Mouse (Mus musculus) central nervous system, embryonic 14 days (tissue): Measurements from ENCODE around the gene Zfand2b. TPM values are rescaled to one million over a fixed set of nuclear protein-coding genes. Genes with fewer than 3 reads are reported as not detected.

Experiments
- polyA plus RNA-seq: library from polyadenylated mRNA; depleted of rRNA; stranded (reverse); fragments of >200 nt; gene quantifications from 2 replicates; pipeline ENCODE4 v1.2.3, GENCODE M21; 2012; rRNA removed

Zfand2b gene
- 53.6 and 56.3 TPM in 2 replicates for polyA plus RNA-seq

DNA sequence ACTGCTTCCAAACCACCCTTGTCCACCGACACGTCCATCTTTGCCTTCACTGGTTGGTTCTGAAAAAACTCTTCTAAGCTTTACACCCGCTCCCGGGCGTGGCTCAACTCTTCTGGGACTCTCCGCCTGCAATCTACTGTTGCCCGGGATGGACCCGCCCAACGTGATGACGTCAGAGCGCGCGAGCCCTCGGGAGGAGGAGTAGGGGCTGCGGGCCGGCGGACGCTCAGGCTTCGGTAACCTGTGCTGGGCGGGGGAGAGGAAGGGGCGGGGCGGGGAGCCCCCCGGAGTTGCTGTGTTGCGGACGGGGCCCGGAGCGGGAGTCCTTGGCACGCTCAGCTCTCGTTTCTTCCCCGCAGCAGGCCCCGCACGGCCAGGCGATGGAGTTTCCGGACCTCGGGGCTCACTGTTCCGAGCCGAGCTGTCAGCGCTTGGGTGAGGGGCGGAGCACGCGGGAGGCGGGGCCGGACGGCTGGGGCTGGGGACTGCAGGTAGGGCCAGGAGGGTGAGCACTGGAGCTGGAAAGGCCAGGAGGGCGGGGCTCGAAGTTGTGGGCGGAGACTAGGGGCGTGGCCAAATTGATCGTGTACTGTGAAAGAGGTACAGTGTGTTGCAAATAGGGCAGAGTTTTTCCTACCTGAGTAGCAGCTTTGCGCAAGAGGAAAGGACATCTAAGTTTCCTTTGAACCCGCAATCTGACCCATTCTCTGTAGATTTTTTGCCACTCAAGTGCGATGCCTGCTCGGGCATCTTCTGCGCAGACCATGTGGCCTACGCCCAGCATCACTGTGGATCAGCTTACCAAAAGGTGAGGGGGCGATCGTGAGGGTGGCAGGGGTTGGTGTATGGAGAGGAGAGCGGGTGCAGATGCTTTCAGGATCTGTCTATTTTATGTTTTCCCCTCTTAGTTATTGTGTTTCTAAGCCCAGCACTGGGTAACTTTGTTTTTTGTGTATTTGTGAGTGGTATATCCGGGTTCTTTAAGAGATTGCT lies at the start of gene Zfand2b:
Gene Zfand2b (plus strand): TSS at position 175 of the 993 bp plus-strand sequence.

GRCm38 (mm10) chr1:75124346-75125321 lies 43.8 kb upstream of the Zfand2b start, which contains the start of gene Nhej1:
Gene Nhej1, minus strand, starts transcription at chr1:75125200.

DNA sequence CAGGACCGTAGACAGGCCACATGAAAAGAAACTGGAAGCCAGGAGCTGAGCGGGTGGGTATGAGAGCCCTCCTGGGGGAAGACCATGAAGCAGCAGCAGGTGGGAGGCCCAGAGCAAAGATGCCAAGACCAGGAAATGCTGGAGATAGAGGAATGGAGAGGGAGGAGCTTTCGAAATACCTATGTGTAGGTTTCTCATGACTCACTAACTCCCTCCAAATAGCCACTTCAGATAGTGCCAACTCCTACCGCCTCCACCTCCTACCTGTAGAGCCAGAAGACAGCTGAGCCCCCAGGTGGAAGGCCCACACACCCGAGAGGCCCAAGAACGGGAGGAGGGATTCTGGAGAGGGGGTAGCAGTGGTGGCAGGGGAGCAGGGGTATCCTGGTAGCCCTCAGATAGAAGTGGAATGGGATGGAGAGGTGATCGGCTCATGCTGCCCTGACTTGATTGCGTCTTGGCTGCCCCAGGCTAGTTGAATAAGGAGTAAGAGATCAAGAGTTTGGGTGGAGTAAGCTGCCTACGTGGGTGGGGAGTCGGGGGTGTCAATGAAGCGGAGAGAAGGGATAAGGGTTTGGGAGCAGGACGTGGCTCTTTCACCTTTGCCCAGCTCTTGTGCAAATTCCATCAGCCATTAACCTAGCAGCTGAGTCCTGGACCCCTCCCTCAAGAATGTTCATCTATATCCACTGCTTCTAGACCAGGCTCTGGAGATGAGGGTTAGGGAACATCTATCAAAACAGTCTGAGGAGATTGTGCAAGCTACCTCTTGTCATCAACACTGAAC lies 34.8 kb upstream of the Zfand2b start, which contains the start of gene Slc23a3:
Gene Slc23a3 (minus strand): TSS at position 470 of the 787 bp plus-strand sequence.

DNA sequence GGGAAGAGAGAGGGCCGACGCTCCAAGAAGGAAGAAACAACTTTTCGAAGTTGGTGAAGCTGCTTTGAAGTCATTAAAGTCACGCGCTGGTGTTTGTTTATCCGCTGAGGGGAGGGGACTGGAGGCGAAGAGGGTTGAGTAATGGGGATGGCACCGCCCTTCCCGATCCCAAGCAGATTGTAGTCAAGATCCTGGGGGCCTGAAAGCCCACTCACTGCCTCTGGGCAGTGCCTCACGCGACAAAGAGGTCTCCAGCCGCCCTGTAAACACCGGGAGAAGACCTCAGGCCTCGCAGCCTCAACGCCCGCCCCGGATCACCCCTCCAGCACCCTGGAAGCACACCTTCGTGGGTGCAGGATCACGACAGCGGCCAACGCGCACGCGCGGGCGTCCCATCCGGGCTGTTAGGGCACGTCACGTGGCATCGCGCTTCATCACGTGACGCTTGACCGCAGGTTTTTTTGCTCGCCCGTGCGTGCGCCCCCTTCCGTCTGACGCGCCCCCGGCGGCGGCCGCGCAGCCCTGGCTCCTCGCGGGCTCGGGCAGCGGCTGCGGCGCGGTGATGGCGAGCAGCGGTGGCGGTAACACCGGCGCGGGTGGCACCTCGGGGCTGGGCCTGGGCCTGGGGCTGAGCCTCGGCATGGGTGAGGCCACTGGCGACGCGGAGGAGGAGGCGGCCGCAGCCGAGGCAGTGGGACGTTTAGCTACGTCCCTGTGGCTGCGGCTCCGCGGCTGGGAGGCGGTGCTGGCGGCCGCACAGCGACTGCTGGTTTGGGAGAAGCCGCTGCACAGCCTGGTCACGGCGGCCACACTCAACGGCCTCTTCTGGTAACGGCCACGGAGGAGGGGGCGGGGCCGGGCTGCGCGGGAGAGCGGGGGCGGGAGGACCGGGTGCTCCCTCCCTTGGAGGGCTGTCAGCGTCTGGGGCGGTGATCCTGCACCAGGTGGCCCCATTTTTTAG lies 25.9 kb upstream of the Zfand2b start, which contains the start of the genes Cnppd1 and Retreg2:
Gene Cnppd1 (minus strand): TSS at position 411 of the 961 bp plus-strand sequence.
Gene Retreg2 (plus strand): TSS at position 478 of the 961 bp plus-strand sequence.

DNA sequence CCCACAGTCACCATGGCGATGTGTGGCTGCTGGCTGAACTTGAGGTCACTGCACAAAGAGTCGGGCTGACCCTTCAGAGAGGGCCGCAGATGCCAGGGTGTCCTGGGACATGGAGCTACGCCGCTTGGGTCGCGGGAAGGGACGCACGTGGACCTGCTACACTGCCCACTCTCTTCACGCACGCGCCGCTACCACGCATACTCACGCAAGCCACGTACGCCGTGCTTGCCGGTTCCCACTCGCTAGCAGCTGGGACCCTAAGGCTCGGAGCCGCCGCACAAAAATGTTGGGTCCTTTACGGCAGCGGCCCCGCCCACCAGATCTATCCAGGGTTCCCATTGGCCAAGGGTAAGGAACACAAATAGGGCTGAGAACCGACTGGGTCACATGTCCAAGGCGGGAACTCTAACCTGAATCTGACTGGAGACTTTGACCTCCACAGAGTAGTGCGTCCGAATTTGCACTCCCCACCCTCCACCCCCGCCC lies 11.7 kb downstream of the Zfand2b start, which contains the start of gene Abcb6:
Gene Abcb6 (minus strand): TSS at position 288 of the 486 bp plus-strand sequence.

GRCm38 (mm10) chr1:75191622-75192402 lies 23.4 kb downstream of the Zfand2b start, which contains the start of the genes Ankzf1 and Atg9a:
Gene Ankzf1, plus strand, starts transcription at chr1:75192151.
Gene Atg9a, minus strand, starts transcription at chr1:75192196.

GRCm38 (mm10) chr1:75210136-75211087 lies 42.0 kb downstream of the Zfand2b start, which contains the start of the genes Glb1l and Stk16:
Gene Glb1l, minus strand, starts transcription at chr1:75210813.
Gene Stk16, plus strand, starts transcription at chr1:75210838.

GRCm38 (mm10) chr1:75219531-75219930 lies 51.1 kb downstream of the Zfand2b start, which contains the start of gene Tuba4a:
Gene Tuba4a, minus strand, starts transcription at chr1:75219865.

Other genes starting within 250 kb of the Zfand2b start
- gene Cfap65, start 233.0 kb upstream of the Zfand2b start, polyA plus RNA-seq: 3.0 and 3.1 TPM in 2 replicates
- gene Ihh, start 217.0 kb upstream of the Zfand2b start, polyA plus RNA-seq: 0.60 and 3.4 TPM in 2 replicates
- 3.0 and 3.8 TPM in 2 replicates for gene Nhej1, start 43.4 kb upstream of the Zfand2b start, polyA plus RNA-seq
- gene Slc23a3, start 34.8 kb upstream of the Zfand2b start, polyA plus RNA-seq: 0.06 and 0.15 TPM in 2 replicates
- 60.0 and 62.1 TPM in 2 replicates for gene Cnppd1, start 25.9 kb upstream of the Zfand2b start, polyA plus RNA-seq
- 139 and 143 TPM in 2 replicates for gene Retreg2, start 25.9 kb upstream of the Zfand2b start, polyA plus RNA-seq
- gene Abcb6, start 11.7 kb downstream of the Zfand2b start, polyA plus RNA-seq: 31.6 and 32.7 TPM in 2 replicates
- gene Ankzf1, start 23.5 kb downstream of the Zfand2b start, polyA plus RNA-seq: 30.2 and 33.0 TPM in 2 replicates
- 55.1 and 56.4 TPM in 2 replicates for gene Atg9a, start 23.6 kb downstream of the Zfand2b start, polyA plus RNA-seq
- 40.1 and 40.9 TPM in 2 replicates for gene Glb1l, start 42.2 kb downstream of the Zfand2b start, polyA plus RNA-seq
- 261 and 262 TPM in 2 replicates for gene Stk16, start 42.2 kb downstream of the Zfand2b start, polyA plus RNA-seq
- 6.3 and 6.9 TPM in 2 replicates for gene Tuba4a, start 51.2 kb downstream of the Zfand2b start, polyA plus RNA-seq
- not detected in 2 replicates for gene A630095N17Rik, start 63.5 kb downstream of the Zfand2b start, polyA plus RNA-seq
- gene Dnajb2, start 67.8 kb downstream of the Zfand2b start, polyA plus RNA-seq: 49.5 and 53.3 TPM in 2 replicates
- 36.6 and 47.6 TPM in 2 replicates for gene Ptprn, start 95.9 kb downstream of the Zfand2b start, polyA plus RNA-seq
- 58.6 and 67.6 TPM in 2 replicates for gene Resp18, start 109.8 kb downstream of the Zfand2b start, polyA plus RNA-seq
- gene Dnpep, start 149.3 kb downstream of the Zfand2b start, polyA plus RNA-seq: 146 and 166 TPM in 2 replicates
- gene Des, start 191.7 kb downstream of the Zfand2b start, polyA plus RNA-seq: 0.93 and 10.1 TPM in 2 replicates
- gene Speg, start 206.7 kb downstream of the Zfand2b start, polyA plus RNA-seq: 41.4 and 54.7 TPM in 2 replicates